In genomic region chr7:6731373-6731772, GRCm38 (mm10) we compare ENCODE assay signal across 8 mouse cellular contexts. TPM values are rescaled to one million over a fixed set of nuclear protein-coding genes. Genes with fewer than 3 reads are reported as not detected.
DNase-seq lines count a peak whose midpoint lies in the region; ATAC-seq and TF ChIP-seq lines count a peak whose summit lies in the region.

No protein-coding gene starts in this region.

- peak overlapping the region; percentile 64 for H3K4me2 ChIP-seq in heart, postnatal 0 days (ENCODE audit: low read depth, low read length)
- peak overlapping the region; percentile 49 for H3K4me2 ChIP-seq in embryonic facial prominence, embryonic 15.5 days (replicated peaks)
- peak overlapping the region; percentile 49 for H3K4me2 ChIP-seq in intestine, embryonic 14.5 days (ENCODE audit: low read length)
- peak overlapping the region; percentile 50 for H3K4me2 ChIP-seq in midbrain, embryonic 15.5 days

- H3K27ac ChIP-seq in heart, postnatal 0 days (ENCODE audit: low read depth) = no peak overlapping the region
- no peak overlapping the region; the same call in 1 of the 2 replicates for H3K27ac ChIP-seq in embryonic facial prominence, embryonic 15.5 days (replicated peaks)
- H3K27ac ChIP-seq in intestine, embryonic 14.5 days (ENCODE audit: low read depth) = no peak overlapping the region; the same call in 1 of the 2 replicates
- peak overlapping the region; percentile 92; the same call in 1 of the 2 replicates for H3K27ac ChIP-seq in midbrain, embryonic 15.5 days

- intact Hi-C loops in heart, postnatal 36 days (cut with DNase I) = no loop called here

- no peak for TF ChIP-seq EP300 in heart, postnatal 0 days (IDR thresholded peaks at IDR 0.05; ENCODE audit: low read depth)

- TF ChIP-seq CTCF in heart, postnatal 0 days (IDR thresholded peaks at IDR 0.05; ENCODE audit: low read depth) = no peak

- H3K9ac ChIP-seq in heart, postnatal 0 days (replicated peaks; ENCODE audit: low read depth, low read length) = no peak overlapping the region
- H3K9ac ChIP-seq in embryonic facial prominence, embryonic 15.5 days = no peak overlapping the region
- peak overlapping the region; percentile 51 for H3K9ac ChIP-seq in intestine, embryonic 14.5 days (ENCODE audit: low read length)
- peak overlapping the region; percentile 71 for H3K9ac ChIP-seq in midbrain, embryonic 15.5 days

- 43% methylated on average over 3 of the region's 3 CpGs for WGBS in heart, postnatal 0 days
- 50% methylated on average over 3 of the region's 3 CpGs for WGBS in embryonic facial prominence, embryonic 15.5 days
- WGBS in intestine, embryonic 14.5 days = 54% methylated on average over 3 of the region's 3 CpGs
- 42% methylated on average over 3 of the region's 3 CpGs for WGBS in midbrain, embryonic 15.5 days

- no peaks in the 10 kb centered on the region for H3K4me1 ChIP-seq in heart, postnatal 0 days (ENCODE audit: control insufficient read depth, insufficient read depth)
- no peaks in the 10 kb centered on the region for H3K4me1 ChIP-seq in embryonic facial prominence, embryonic 15.5 days
- H3K4me1 ChIP-seq in intestine, embryonic 14.5 days (replicated peaks; ENCODE audit: control insufficient read depth, insufficient read depth, low read length) = no peaks in the 10 kb centered on the region
- H3K4me1 ChIP-seq in midbrain, embryonic 15.5 days = 0 out of 2 replicates have a peak, but pooled peaks cover 2% of the 10 kb centered on the region

- DNase-seq in heart, postnatal 0 days (ENCODE audit: low spot score) = no peak
- no peak for DNase-seq in heart, postnatal 36 days
- no peak for DNase-seq in intestine, embryonic 14.5 days (ENCODE audit: low spot score)
- no peak for DNase-seq in urinary bladder, postnatal 25 days (ENCODE audit: low spot score)
- DNase-seq in thymus, adult 18-20 months = no peak
- DNase-seq in cerebellum, adult 11-12 months = no peak

- ATAC-seq in heart, postnatal 0 days (ENCODE audit: insufficient read depth, low read depth) = no peak
- ATAC-seq in embryonic facial prominence, embryonic 15.5 days (ENCODE audit: insufficient number of reproducible peaks, low FRiP score, low TSS enrichment, low read depth) = no peak
- no peak for ATAC-seq in intestine, embryonic 14.5 days (replicated peaks; ENCODE audit: low FRiP score, low TSS enrichment, low read depth)
- no peak for ATAC-seq in midbrain, embryonic 15.5 days (replicated peaks)

- H3K4me3 ChIP-seq in heart, postnatal 0 days (ENCODE audit: low read depth, low read length) = peak overlapping the region; percentile 61
- H3K4me3 ChIP-seq in embryonic facial prominence, embryonic 15.5 days (replicated peaks) = peak overlapping the region; percentile 55
- H3K4me3 ChIP-seq in intestine, embryonic 14.5 days (ENCODE audit: low read depth, low read length) = peak overlapping the region; percentile 56
- H3K4me3 ChIP-seq in midbrain, embryonic 15.5 days = peak overlapping the region; percentile 65

- no peaks in the 10 kb centered on the region for H3K36me3 ChIP-seq in heart, postnatal 0 days (replicated peaks; ENCODE audit: control insufficient read depth, insufficient read depth, low read length)
- no peaks in the 10 kb centered on the region for H3K36me3 ChIP-seq in embryonic facial prominence, embryonic 15.5 days
- 0 out of 2 replicates have a peak, but pooled peaks cover 2% of the 10 kb centered on the region for H3K36me3 ChIP-seq in intestine, embryonic 14.5 days (ENCODE audit: control insufficient read depth, insufficient read depth, low read length)
- no peaks in the 10 kb centered on the region for H3K36me3 ChIP-seq in midbrain, embryonic 15.5 days (replicated peaks)

- 0 out of 2 replicates have a peak, but pooled peaks cover 14% of the 10 kb centered on the region for H3K9me3 ChIP-seq in heart, postnatal 0 days (replicated peaks; ENCODE audit: control insufficient read depth, low read length)
- H3K9me3 ChIP-seq in embryonic facial prominence, embryonic 15.5 days (replicated peaks) = peaks cover 31% of the 10 kb centered on the region
- peaks cover 41% of the 10 kb centered on the region for H3K9me3 ChIP-seq in intestine, embryonic 14.5 days (ENCODE audit: control insufficient read depth, low read length)
- H3K9me3 ChIP-seq in midbrain, embryonic 15.5 days = peaks cover 20% of the 10 kb centered on the region; the same call in 1 of the 2 replicates

- H3K27me3 ChIP-seq in heart, postnatal 0 days (ENCODE audit: control insufficient read depth, insufficient read depth, low read length) = no peaks in the 10 kb centered on the region
- no peaks in the 10 kb centered on the region for H3K27me3 ChIP-seq in embryonic facial prominence, embryonic 15.5 days
- no peaks in the 10 kb centered on the region for H3K27me3 ChIP-seq in intestine, embryonic 14.5 days (replicated peaks; ENCODE audit: control insufficient read depth, insufficient read depth, low read length)
- H3K27me3 ChIP-seq in midbrain, embryonic 15.5 days (replicated peaks) = no peaks in the 10 kb centered on the region

RNA-seq across cellular contexts. Expression of gene Usp29, which starts 1.0 kb away (rescaled TPM):
- total RNA-seq in heart, postnatal 0 days (2014; rRNA removed; ENCODE audit: low replicate concordance) = 3.1 and 3.2 TPM in 2 replicates
- 1.7 and 2.2 TPM in 2 replicates for polyA plus RNA-seq in heart, postnatal 0 days (2015; fragmentation: Nextera tagmentation; extraction: Ambion mirVana)
- under 1 TPM; 0.08 to 0.17 TPM for total RNA-seq in heart, postnatal 36 days (2021)
- polyA plus RNA-seq in embryonic facial prominence, embryonic 15.5 days (2015; fragmentation: Nextera tagmentation; extraction: Ambion mirVana) = 9.3 and 9.9 TPM in 2 replicates
- 5.7 and 6.8 TPM in 2 replicates for polyA plus RNA-seq in intestine, embryonic 14.5 days (2014; fragmentation: Nextera tagmentation; extraction: Ambion mirVana)
- 36.2 and 42.4 TPM in 2 replicates for polyA plus RNA-seq in midbrain, embryonic 15.5 days (2015; fragmentation: Nextera tagmentation; extraction: Ambion mirVana)

RNA-seq across cellular contexts. Expression of gene Peg3, which starts 1.1 kb away (rescaled TPM):
- 53.7 and 55.9 TPM in 2 replicates for total RNA-seq in heart, postnatal 0 days (2014; rRNA removed; ENCODE audit: low replicate concordance)
- 26.3 and 28.5 TPM in 2 replicates for polyA plus RNA-seq in heart, postnatal 0 days (2015; fragmentation: Nextera tagmentation; extraction: Ambion mirVana)
- total RNA-seq in heart, postnatal 36 days (2021) = 10 to 100 TPM in 1 of 2 experiments, 1 to 10 TPM in 1; 7.6 to 11.3 TPM
- 213 and 237 TPM in 2 replicates for polyA plus RNA-seq in embryonic facial prominence, embryonic 15.5 days (2015; fragmentation: Nextera tagmentation; extraction: Ambion mirVana)
- polyA plus RNA-seq in intestine, embryonic 14.5 days (2014; fragmentation: Nextera tagmentation; extraction: Ambion mirVana) = 151 and 164 TPM in 2 replicates
- polyA plus RNA-seq in midbrain, embryonic 15.5 days (2015; fragmentation: Nextera tagmentation; extraction: Ambion mirVana) = 95.1 and 98.5 TPM in 2 replicates

RNA-seq across cellular contexts. Expression of gene Zim1, which starts 35.1 kb away (rescaled TPM):
- total RNA-seq in heart, postnatal 0 days (2014; rRNA removed; ENCODE audit: low replicate concordance) = 5.6 and 10.7 TPM in 2 replicates
- polyA plus RNA-seq in heart, postnatal 0 days (2015; fragmentation: Nextera tagmentation; extraction: Ambion mirVana) = 1.3 and 1.6 TPM in 2 replicates
- 1 to 10 TPM; 3.7 to 4.6 TPM for total RNA-seq in heart, postnatal 36 days (2021)
- 14.8 and 16.5 TPM in 2 replicates for polyA plus RNA-seq in embryonic facial prominence, embryonic 15.5 days (2015; fragmentation: Nextera tagmentation; extraction: Ambion mirVana)
- polyA plus RNA-seq in intestine, embryonic 14.5 days (2014; fragmentation: Nextera tagmentation; extraction: Ambion mirVana) = 5.1 and 5.7 TPM in 2 replicates
- polyA plus RNA-seq in midbrain, embryonic 15.5 days (2015; fragmentation: Nextera tagmentation; extraction: Ambion mirVana) = 6.7 and 7.8 TPM in 2 replicates

Comparison
In these comparisons a context has a peak if more than half of its experiments do, and no peak if none do; other contexts are left out.
1. H3K9ac ChIP-seq: peak in intestine, embryonic 14.5 days (single experiment) and midbrain, embryonic 15.5 days (single experiment); none in heart, postnatal 0 days (single experiment) and embryonic facial prominence, embryonic 15.5 days (single experiment).
2. Peak in every context shown above with its lines, with median percentiles within 50 percentile points of each other: H3K4me2 ChIP-seq and H3K4me3 ChIP-seq.